27 mouse cellular contexts compared by ENCODE assay signal in the genomic region with DNA sequence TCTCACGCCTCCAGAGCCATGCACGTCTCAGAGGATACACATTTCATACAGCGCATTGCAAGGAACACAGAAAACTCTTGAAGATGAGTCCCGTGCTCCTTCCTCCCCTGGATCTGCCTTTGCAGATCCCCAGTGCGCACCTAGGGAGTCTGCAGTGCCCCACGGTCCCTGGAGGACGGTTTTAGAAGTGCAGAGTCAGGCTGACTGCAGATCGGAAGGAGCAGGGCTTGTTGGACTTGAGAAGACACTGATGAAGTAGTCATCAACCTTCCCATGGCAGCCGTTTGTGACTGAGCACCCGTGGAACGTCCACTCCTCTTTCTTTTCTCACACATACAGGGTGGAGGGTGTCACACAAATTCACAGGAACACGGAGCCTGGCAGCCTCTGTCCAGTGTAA. TPM values are rescaled to one million over a fixed set of nuclear protein-coding genes. Genes with fewer than 3 reads are reported as not detected.
DNase-seq lines count a peak whose midpoint lies in the region; ATAC-seq and TF ChIP-seq lines count a peak whose summit lies in the region.
"Had no signal": no experiment of that assay in that cellular context is flagged by ENCODE, and none has a peak within 500 bp of the region (broad histone marks: within the 10 kb centered on the region; RNA-seq: fewer than 3 reads in every experiment).

No protein-coding gene starts in this region.

- no peak for ATAC-seq in hindbrain, embryonic 14.5 days (ENCODE audit: low FRiP score)
- ATAC-seq in liver, embryonic 14.5 days (ENCODE audit: insufficient read depth): no peak
- no peak for ATAC-seq in kidney, embryonic 14.5 days (ENCODE audit: low FRiP score, low TSS enrichment)
- no peak for ATAC-seq in forebrain, embryonic 12.5 days (ENCODE audit: low FRiP score)
- ATAC-seq: activated CD4-positive, CD25-positive, alpha-beta regulatory T cell, adult 4 months; forebrain, embryonic 16.5 days; Patski had no signal

- TF ChIP-seq CTCF in liver, embryonic 14.5 days (IDR thresholded peaks at IDR 0.05; ENCODE audit: low read depth): peak; percentile 48

- H3K4me1 ChIP-seq in hindbrain, embryonic 10.5 days (replicated peaks): peaks cover 79% of the 10 kb centered on the region
- H3K4me1 ChIP-seq in hindbrain, embryonic 14.5 days (replicated peaks; ENCODE audit: control insufficient read depth, insufficient read depth, low read length): peaks cover 14% of the 10 kb centered on the region
- H3K4me1 ChIP-seq in liver, embryonic 14.5 days (replicated peaks; ENCODE audit: control insufficient read depth in 2 of 2, insufficient read depth in 2 of 2, low read length in 1 of 2): peaks cover 15 to 34% of the 10 kb centered on the region in 2 experiments
- H3K4me1 ChIP-seq in limb, embryonic 10.5 days: peaks cover 50% of the 10 kb centered on the region
- H3K4me1 ChIP-seq in kidney, embryonic 14.5 days (ENCODE audit: control insufficient read depth, insufficient read depth, low read length): peaks cover 53% of the 10 kb centered on the region
- peaks cover 24% of the 10 kb centered on the region for H3K4me1 ChIP-seq in forebrain, embryonic 12.5 days

- no peak overlapping the region for H3K4me2 ChIP-seq in hindbrain, embryonic 14.5 days (replicated peaks)
- H3K4me2 ChIP-seq in liver, embryonic 14.5 days (ENCODE audit: low read depth): no peak overlapping the region
- H3K4me2 ChIP-seq in kidney, embryonic 14.5 days (replicated peaks; ENCODE audit: low read depth, low read length): no peak overlapping the region
- no peak overlapping the region for H3K4me2 ChIP-seq in forebrain, embryonic 12.5 days
- H3K4me2 ChIP-seq: embryonic facial prominence, embryonic 12.5 days; embryonic facial prominence, embryonic 15.5 days; heart, embryonic 13.5 days; hindbrain, embryonic 12.5 days had no signal

- no peaks in the 10 kb centered on the region for H3K9me3 ChIP-seq in hindbrain, embryonic 10.5 days
- no peaks in the 10 kb centered on the region for H3K9me3 ChIP-seq in hindbrain, embryonic 14.5 days (ENCODE audit: control insufficient read depth, low read length)
- no peaks in the 10 kb centered on the region for H3K9me3 ChIP-seq in liver, embryonic 14.5 days (ENCODE audit: control insufficient read depth, low read length)
- no peaks in the 10 kb centered on the region for H3K9me3 ChIP-seq in limb, embryonic 10.5 days (replicated peaks)
- no peaks in the 10 kb centered on the region for H3K9me3 ChIP-seq in kidney, embryonic 14.5 days (ENCODE audit: control insufficient read depth, low read length)
- no peaks in the 10 kb centered on the region for H3K9me3 ChIP-seq in forebrain, embryonic 12.5 days
- H3K9me3 ChIP-seq: embryonic facial prominence, embryonic 12.5 days; embryonic facial prominence, embryonic 15.5 days; G1E; heart, embryonic 10.5 days; heart, embryonic 13.5 days; hindbrain, embryonic 12.5 days had no signal

- H3K27ac ChIP-seq in hindbrain, embryonic 10.5 days: 0 out of 2 replicates have a peak overlapping the region, but pooled peaks have one; percentile 6
- no peak overlapping the region for H3K27ac ChIP-seq in hindbrain, embryonic 14.5 days
- H3K27ac ChIP-seq in liver, embryonic 14.5 days: no peak overlapping the region
- 0 out of 2 replicates have a peak overlapping the region, but pooled peaks have one; percentile 26 for H3K27ac ChIP-seq in limb, embryonic 10.5 days
- no peak overlapping the region for H3K27ac ChIP-seq in kidney, embryonic 14.5 days (ENCODE audit: low read depth, low read length)
- no peak overlapping the region for H3K27ac ChIP-seq in forebrain, embryonic 12.5 days
- H3K27ac ChIP-seq: embryonic facial prominence, embryonic 12.5 days; embryonic facial prominence, embryonic 15.5 days; heart, adult 2 months; heart, embryonic 13.5 days; hindbrain, embryonic 12.5 days had no signal

- H3K9ac ChIP-seq in hindbrain, embryonic 14.5 days: no peak overlapping the region
- H3K9ac ChIP-seq in liver, embryonic 14.5 days (replicated peaks): no peak overlapping the region
- H3K9ac ChIP-seq in kidney, embryonic 14.5 days (ENCODE audit: low read depth, low read length): no peak overlapping the region
- H3K9ac ChIP-seq in forebrain, embryonic 12.5 days: no peak overlapping the region
- H3K9ac ChIP-seq: embryonic facial prominence, embryonic 12.5 days; embryonic facial prominence, embryonic 15.5 days; heart, embryonic 13.5 days; hindbrain, embryonic 12.5 days had no signal

- no peaks in the 10 kb centered on the region for H3K36me3 ChIP-seq in hindbrain, embryonic 10.5 days
- H3K36me3 ChIP-seq in hindbrain, embryonic 14.5 days (replicated peaks; ENCODE audit: control insufficient read depth, insufficient read depth): no peaks in the 10 kb centered on the region
- H3K36me3 ChIP-seq in liver, embryonic 14.5 days (replicated peaks; ENCODE audit: control insufficient read depth, insufficient read depth, low read depth): no peaks in the 10 kb centered on the region
- H3K36me3 ChIP-seq in limb, embryonic 10.5 days: peaks cover 4% of the 10 kb centered on the region; the same call in 1 of the 2 replicates
- no peaks in the 10 kb centered on the region for H3K36me3 ChIP-seq in kidney, embryonic 14.5 days (ENCODE audit: control insufficient read depth, insufficient read depth, low read length)
- H3K36me3 ChIP-seq in forebrain, embryonic 12.5 days (replicated peaks): no peaks in the 10 kb centered on the region
- H3K36me3 ChIP-seq: embryonic facial prominence, embryonic 12.5 days; embryonic facial prominence, embryonic 15.5 days; heart, embryonic 10.5 days; heart, embryonic 13.5 days; hindbrain, embryonic 12.5 days had no signal

- DNase-seq in hindbrain, embryonic 10.5 days (ENCODE audit: low spot score): no peak
- no peak for DNase-seq in hindbrain, embryonic 14.5 days (ENCODE audit: low spot score)
- DNase-seq in liver, embryonic 14.5 days (ENCODE audit: low read depth in 3 of 3, low spot score in 3 of 3): no peak
- DNase-seq in liver (no peak), ES-CJ7 (ENCODE audit: low read depth, low spot score) (peak; percentile 61)
- DNase-seq in limb, embryonic 10.5 days (ENCODE audit: low spot score): no peak
- DNase-seq: adrenal gland, adult 8-10 months; adrenal gland, postnatal 25 days; cerebellum, adult 11-12 months; cerebellum, adult 8-10 months; cerebellum, postnatal 14 days; gastrocnemius, postnatal 10 days; gastrocnemius, postnatal 36 days; heart, adult 2 months; heart, postnatal 14 days; heart, postnatal 4 days had no signal

- no peak for TF ChIP-seq EP300 in liver, embryonic 14.5 days (IDR thresholded peaks at IDR 0.05; ENCODE audit: low read depth)

- no peaks in the 10 kb centered on the region for H3K27me3 ChIP-seq in hindbrain, embryonic 10.5 days (ENCODE audit: insufficient read depth, poor library complexity, severe bottlenecking)
- no peaks in the 10 kb centered on the region for H3K27me3 ChIP-seq in hindbrain, embryonic 14.5 days (ENCODE audit: control insufficient read depth, insufficient read depth, low read length)
- no peaks in the 10 kb centered on the region for H3K27me3 ChIP-seq in liver, embryonic 14.5 days (ENCODE audit: control insufficient read depth, insufficient read depth, low read length)
- H3K27me3 ChIP-seq in limb, embryonic 10.5 days (ENCODE audit: low read depth, poor library complexity, severe bottlenecking): no peaks in the 10 kb centered on the region
- H3K27me3 ChIP-seq in kidney, embryonic 14.5 days (ENCODE audit: control insufficient read depth, insufficient read depth, low read length): no peaks in the 10 kb centered on the region
- no peaks in the 10 kb centered on the region for H3K27me3 ChIP-seq in forebrain, embryonic 12.5 days
- H3K27me3 ChIP-seq: embryonic facial prominence, embryonic 12.5 days; embryonic facial prominence, embryonic 15.5 days; Patski had no signal

- no peak overlapping the region for H3K4me3 ChIP-seq in hindbrain, embryonic 10.5 days
- no peak overlapping the region for H3K4me3 ChIP-seq in hindbrain, embryonic 14.5 days (replicated peaks; ENCODE audit: low read length)
- H3K4me3 ChIP-seq in liver, embryonic 14.5 days (ENCODE audit: insufficient read depth in 1 of 2, low read depth in 2 of 2, low read length in 2 of 2): no peak overlapping the region
- no peak overlapping the region for H3K4me3 ChIP-seq in limb, embryonic 10.5 days
- H3K4me3 ChIP-seq in kidney, embryonic 14.5 days (ENCODE audit: low read length): no peak overlapping the region
- H3K4me3 ChIP-seq in forebrain, embryonic 12.5 days (replicated peaks): no peak overlapping the region
- H3K4me3 ChIP-seq: embryonic facial prominence, embryonic 12.5 days; embryonic facial prominence, embryonic 15.5 days; heart, adult 2 months; heart, embryonic 10.5 days; heart, embryonic 13.5 days; hindbrain, embryonic 12.5 days had no signal

- 86% methylated on average over 12 of the region's 12 CpGs for WGBS in hindbrain, embryonic 10.5 days
- WGBS in hindbrain, embryonic 14.5 days: 83% methylated on average over 12 of the region's 12 CpGs
- 72% methylated on average over 12 of the region's 12 CpGs for WGBS in liver, embryonic 14.5 days (ENCODE audit: insufficient replicate concordance)
- WGBS in limb, embryonic 10.5 days: 86% methylated on average over 12 of the region's 12 CpGs
- WGBS in kidney, embryonic 14.5 days: 84% methylated on average over 12 of the region's 12 CpGs
- WGBS in forebrain, embryonic 12.5 days: 88% methylated on average over 12 of the region's 12 CpGs

RNA-seq across cellular contexts. Expression of gene St6galnac3, which starts 51.5 kb away (rescaled TPM):
- polyA plus RNA-seq in hindbrain, embryonic 10.5 days (2016; fragmentation: Nextera tagmentation; extraction: Ambion mirVana): 32.4 and 37.8 TPM in 2 replicates
- polyA plus RNA-seq in hindbrain, embryonic 14.5 days (2014; fragmentation: Nextera tagmentation; extraction: Ambion mirVana): 25.3 and 28.3 TPM in 2 replicates
- 0.74 and 2.9 TPM in 2 replicates for polyA plus RNA-seq in liver, embryonic 14.5 days (2012; rRNA removed)
- polyA plus RNA-seq in liver, embryonic 14.5 days (2014; fragmentation: Nextera tagmentation; extraction: Ambion mirVana): 5.7 and 8.5 TPM in 2 replicates
- 53.3 and 53.6 TPM in 2 replicates for polyA plus RNA-seq in limb, embryonic 10.5 days (2016; fragmentation: Nextera tagmentation; extraction: Ambion mirVana)
- polyA plus RNA-seq in kidney, embryonic 14.5 days (2014; fragmentation: Nextera tagmentation; extraction: Ambion mirVana): 51.6 and 63.8 TPM in 2 replicates
- 22.7 and 26.9 TPM in 2 replicates for polyA plus RNA-seq in forebrain, embryonic 12.5 days (2016; fragmentation: Nextera tagmentation; extraction: Ambion mirVana)

Comparison
In these comparisons a context has a peak if more than half of its experiments do, and no peak if none do; other contexts are left out.
1. H3K27ac ChIP-seq: peak in hindbrain, embryonic 10.5 days (single experiment) and limb, embryonic 10.5 days (single experiment); none in hindbrain, embryonic 14.5 days (single experiment), liver, embryonic 14.5 days (single experiment), kidney, embryonic 14.5 days (single experiment) and forebrain, embryonic 12.5 days (single experiment).